Mouse (Mus musculus) small intestine, adult 2 months (tissue): ENCODE data around the gene Defb25.

Experiments used
- CTCF ChIP-seq: fragments of 200-500 bp; IDR thresholded peaks from 2 replicates; pipeline ENCODE4 v1.5.1; 2012; ENCODE audit warnings: low read depth, mild to moderate bottlenecking, control low read depth, inconsistent platforms, low read length, moderate library complexity, mixed read lengths; ENCODE audit not compliant: insufficient replicate concordance, insufficient read length; ENCODE audit errors: extremely low read depth
- POLR2A ChIP-seq: fragments of 200-500 bp; IDR thresholded peaks from 2 replicates; pipeline ENCODE4 v1.6.1; 2012; ENCODE audit warnings: low read depth, mild to moderate bottlenecking, control low read depth, inconsistent platforms, low read length, moderate library complexity

DNA sequence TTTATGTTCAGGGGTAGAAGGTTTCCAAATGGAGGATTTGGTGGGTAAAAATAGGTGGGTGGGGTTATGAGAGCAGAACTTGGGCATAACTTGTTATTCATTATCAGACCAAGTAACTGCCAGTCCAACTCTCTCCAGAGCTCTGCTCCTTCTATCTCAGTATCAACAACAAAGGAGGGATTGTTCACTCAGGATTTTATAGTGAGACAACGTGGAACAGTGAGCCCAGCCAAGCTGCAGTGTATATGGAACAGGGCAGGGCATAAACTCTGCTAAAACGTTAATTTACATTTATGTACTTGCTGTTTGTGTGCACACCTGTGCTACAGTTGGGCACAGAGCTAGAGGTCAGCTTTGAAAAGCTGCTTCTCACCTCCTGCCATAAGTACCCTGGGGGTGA is 34.4 kb downstream of the Defb25 start:
- TF ChIP-seq POLR2A (no peak), CTCF (no peak)
